Mouse (Mus musculus): Measurements from ENCODE around the gene Ino80e. TPM values are rescaled to one million over a fixed set of nuclear protein-coding genes. Genes with fewer than 3 reads are reported as not detected.
A peak's percentile ranks its signal among the peaks of the same experiment; 100 is the strongest.

Gene Ino80e
- polyA plus RNA-seq, 1 experiment from 2014 or later: 67.7 TPM

DNA sequence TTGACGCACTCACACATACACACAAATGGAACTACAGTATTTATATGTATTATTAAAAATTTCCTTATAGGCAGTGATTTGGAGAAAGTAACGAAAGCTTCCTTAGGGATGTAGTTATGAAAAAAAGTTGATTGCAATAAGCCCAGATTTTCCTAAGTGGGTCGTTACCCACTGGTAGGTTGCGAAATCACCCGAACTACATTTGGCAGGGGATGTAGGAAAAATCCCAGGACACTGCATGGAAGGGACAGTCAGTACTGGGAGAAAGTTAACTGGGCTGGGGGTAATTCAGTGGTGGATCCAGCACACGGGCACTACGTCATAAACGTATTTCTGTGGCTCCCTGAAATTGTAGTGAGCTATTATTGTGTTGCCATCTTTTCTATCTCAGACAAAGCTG, 45.7 kb downstream of the Ino80e start:
- TF ChIP-seq CTCF (IDR thresholded peaks at IDR 0.05): no peak
- no peak for ATAC-seq
- CTCF ChIA-PET: interaction anchor here (1.2 kb wide), 1 partner anchor 141 kb away, joined by 3 read pairs; no protein-coding TSS in a partner anchor
- H3K27me3 ChIP-seq: no peaks in the 10 kb centered on the region
- no peak for DNase-seq (ENCODE audit: low read depth, low spot score)
- POLR2A ChIA-PET: interaction anchor here (0.6 to 1.0 kb wide), 2 partner anchors 17 to 331 kb away, joined by 4 to 5 read pairs; no protein-coding TSS in a partner anchor
- in situ Hi-C loops (cut with MboI; ENCODE audit: low pct_unique_long_range_greater_than_20kb): no loop called here

- POLR2A ChIA-PET: no interaction called here
- CTCF ChIA-PET: no interaction called here
- in situ Hi-C loops (cut with MboI; ENCODE audit: low pct_unique_long_range_greater_than_20kb): no loop called here
- no peak for ATAC-seq
- DNase-seq (ENCODE audit: low read depth, low spot score): no peak
- no peak for TF ChIP-seq CTCF (IDR thresholded peaks at IDR 0.05)
- no peaks in the 10 kb centered on the region for H3K27me3 ChIP-seq
Measured at GRCm38 (mm10) chr7:126815726-126816222, 46.4 kb downstream of the Ino80e start.

GRCm38 (mm10) chr7:126809723-126810369, 52.3 kb downstream of the Ino80e start:
- no peaks in the 10 kb centered on the region for H3K27me3 ChIP-seq
- POLR2A ChIA-PET: interaction anchor here (0.8 kb wide), 1 partner anchor 13 kb away, joined by 3 read pairs; no protein-coding TSS in a partner anchor
- no peak for DNase-seq (ENCODE audit: low read depth, low spot score)
- TF ChIP-seq CTCF (IDR thresholded peaks at IDR 0.05): no peak
- CTCF ChIA-PET: interaction anchor here (0.8 to 1.4 kb wide), 3 partner anchors 12 to 301 kb away, joined by 3 to 6 read pairs (median 3); no protein-coding TSS in a partner anchor
- no peak for ATAC-seq
- in situ Hi-C loops (cut with MboI; ENCODE audit: low pct_unique_long_range_greater_than_20kb): no loop called here

DNA sequence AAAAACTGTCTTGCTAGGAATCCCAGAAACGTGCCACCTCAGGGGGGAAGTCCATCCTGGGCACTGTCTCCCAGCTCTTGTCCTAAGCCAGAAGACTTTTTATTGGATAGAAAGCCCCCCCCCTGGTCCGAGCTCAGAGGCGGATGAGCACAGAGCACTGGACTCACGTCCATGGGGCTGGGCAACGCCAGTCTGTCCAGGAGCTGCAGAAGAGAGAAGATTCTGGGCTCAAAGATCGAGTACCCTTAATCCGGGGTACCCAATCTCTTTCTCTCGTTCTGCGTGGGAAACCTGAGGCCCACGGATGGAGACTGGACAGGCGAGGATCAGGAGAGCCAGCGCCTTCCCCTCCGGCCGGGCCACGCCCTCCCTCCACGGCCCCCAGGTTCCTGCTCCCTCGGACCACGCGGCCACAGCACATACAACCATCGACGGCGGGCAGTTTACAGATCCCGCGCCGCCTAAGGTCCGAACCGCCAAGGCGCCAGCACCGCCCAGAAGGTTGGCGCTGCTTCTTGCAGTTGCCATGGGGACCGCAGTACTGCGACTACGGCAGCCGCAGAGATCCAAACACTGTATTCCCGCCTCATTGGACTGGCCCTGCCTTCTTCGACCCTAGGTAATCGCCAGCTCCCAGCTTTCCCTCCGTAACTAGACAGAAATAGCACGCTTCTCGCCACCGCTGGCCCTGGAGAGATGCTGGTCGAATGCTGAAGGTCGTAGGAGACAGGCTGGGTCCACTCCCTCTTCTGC, 53.3 kb downstream of the Ino80e start:
- in situ Hi-C loops (cut with MboI; ENCODE audit: low pct_unique_long_range_greater_than_20kb): no loop called here
- no peak for TF ChIP-seq CTCF (IDR thresholded peaks at IDR 0.05)
- peak; percentile 83 for ATAC-seq
- H3K27me3 ChIP-seq: no peaks in the 10 kb centered on the region
- CTCF ChIA-PET: no interaction called here
- no peak for DNase-seq (ENCODE audit: low read depth, low spot score)
- POLR2A ChIA-PET: interaction anchor here (0.6 kb wide), 1 partner anchor 72 kb away, joined by 3 read pairs; no protein-coding TSS in a partner anchor

DNA sequence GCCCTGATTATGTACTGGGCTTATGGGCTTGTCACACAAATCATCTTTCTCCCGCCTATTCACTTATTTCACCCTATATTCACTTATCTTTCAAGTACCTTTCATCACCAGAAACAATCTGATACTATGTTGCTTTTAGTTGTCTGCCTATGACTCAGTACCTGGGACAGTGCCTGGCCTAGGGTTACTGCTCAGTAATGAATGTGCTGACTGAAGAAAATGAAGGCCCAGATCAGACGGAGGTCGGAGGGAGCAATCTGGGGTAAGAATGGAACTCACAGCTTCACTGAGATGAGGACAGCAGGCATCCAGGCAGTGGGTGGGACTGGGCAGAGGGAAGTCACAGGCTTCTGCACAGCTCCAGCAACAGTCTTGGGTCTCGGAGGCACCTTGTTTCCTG, 54.8 kb downstream of the Ino80e start:
- in situ Hi-C loops (cut with MboI; ENCODE audit: low pct_unique_long_range_greater_than_20kb): no loop called here
- POLR2A ChIA-PET: interaction anchor here (0.6 kb wide), 1 partner anchor 13 kb away, joined by 3 read pairs; no protein-coding TSS in a partner anchor

DNA sequence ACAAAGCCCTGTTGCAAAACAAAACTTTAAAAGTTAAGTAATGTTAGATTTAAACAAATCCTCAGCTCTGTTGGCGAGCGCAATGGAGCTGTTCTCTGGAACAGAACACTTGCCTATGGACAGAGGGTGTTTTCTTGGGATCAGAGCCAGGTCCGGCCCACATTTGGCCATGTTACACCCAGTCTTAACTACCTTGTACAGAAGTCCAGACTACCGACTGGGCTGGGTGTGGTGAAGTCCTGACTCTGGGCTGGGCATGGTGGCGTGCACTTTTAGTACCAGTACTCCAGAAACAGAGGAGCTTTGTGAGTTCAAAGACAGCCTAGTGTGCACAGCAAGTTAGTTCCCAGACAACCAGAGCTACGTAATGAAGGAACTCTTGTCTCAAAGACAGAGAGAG, 55.2 kb downstream of the Ino80e start:
- no peak for DNase-seq (ENCODE audit: low read depth, low spot score)
- no peaks in the 10 kb centered on the region for H3K27me3 ChIP-seq
- POLR2A ChIA-PET: interaction anchor here (0.6 kb wide), 1 partner anchor 13 kb away, joined by 3 read pairs; no protein-coding TSS in a partner anchor
- in situ Hi-C loops (cut with MboI; ENCODE audit: low pct_unique_long_range_greater_than_20kb): no loop called here
- CTCF ChIA-PET: no interaction called here
- TF ChIP-seq CTCF (IDR thresholded peaks at IDR 0.05): no peak
- no peak for ATAC-seq

More for the DNA sequence above, 54.8 kb downstream of the Ino80e start:
- CTCF ChIA-PET: no interaction called here
- no peak for TF ChIP-seq CTCF (IDR thresholded peaks at IDR 0.05)
- no peaks in the 10 kb centered on the region for H3K27me3 ChIP-seq
- DNase-seq (ENCODE audit: low read depth, low spot score): no peak
- ATAC-seq: no peak

DNA sequence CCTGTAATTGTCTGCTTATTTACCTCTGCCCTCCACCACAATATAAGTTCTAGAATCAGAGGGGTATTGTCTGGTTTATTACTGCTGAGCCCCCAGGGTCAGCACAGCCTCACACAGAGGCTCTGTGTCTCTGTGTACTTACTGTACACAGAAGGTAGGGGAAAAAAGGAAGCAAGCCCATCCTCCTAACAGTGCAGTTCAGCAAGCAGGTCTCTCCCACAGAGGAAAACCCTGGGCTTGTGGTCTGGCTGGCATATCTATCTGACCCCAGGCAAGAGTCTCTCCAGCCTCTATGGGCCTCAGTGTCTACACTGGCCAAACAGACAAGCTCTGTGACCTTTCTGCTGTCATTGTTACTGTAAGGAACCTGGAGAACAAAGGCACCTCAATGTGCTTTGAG, 58.4 kb downstream of the Ino80e start:
- in situ Hi-C loops (cut with MboI; ENCODE audit: low pct_unique_long_range_greater_than_20kb): no loop called here
- ChIA-PET POLR2A (no interaction called here), CTCF (no interaction called here)
- no peaks in the 10 kb centered on the region for H3K27me3 ChIP-seq
- DNase-seq (ENCODE audit: low read depth, low spot score) (no peak), ATAC-seq (no peak)
- no peak for TF ChIP-seq CTCF (IDR thresholded peaks at IDR 0.05)

DNA sequence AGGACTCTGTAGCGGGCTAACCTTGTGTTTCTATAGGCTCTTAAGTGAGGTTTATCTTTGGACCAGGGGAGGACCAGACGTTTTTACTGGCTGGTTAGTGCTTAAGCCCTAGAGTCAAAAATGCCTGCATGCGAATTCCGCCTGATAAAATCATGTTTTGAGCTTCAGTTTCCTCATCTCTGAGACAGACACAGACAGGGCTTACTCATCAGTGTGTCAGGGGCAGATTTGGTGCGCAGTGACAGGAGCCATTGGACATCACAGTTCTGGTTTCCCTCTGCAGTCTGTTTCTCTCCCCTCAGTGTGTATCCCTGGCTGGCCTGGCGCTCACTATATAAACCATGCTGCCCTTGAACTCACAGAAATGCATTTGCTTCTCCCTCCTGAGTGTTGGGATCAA, 59.0 kb downstream of the Ino80e start:
- ChIA-PET CTCF (no interaction called here), POLR2A (no interaction called here)
- DNase-seq (ENCODE audit: low read depth, low spot score): no peak
- ATAC-seq: no peak
- no peaks in the 10 kb centered on the region for H3K27me3 ChIP-seq
- TF ChIP-seq CTCF (IDR thresholded peaks at IDR 0.05): no peak
- in situ Hi-C loops (cut with MboI; ENCODE audit: low pct_unique_long_range_greater_than_20kb): no loop called here

GRCm38 (mm10) chr7:126802134-126802889, 59.9 kb downstream of the Ino80e start:
- no peaks in the 10 kb centered on the region for H3K27me3 ChIP-seq
- POLR2A ChIA-PET: interaction anchor here (0.9 kb wide), 1 partner anchor 9 kb away, joined by 3 read pairs; no protein-coding TSS in a partner anchor
- CTCF ChIA-PET: no interaction called here
- ATAC-seq (no peak), DNase-seq (ENCODE audit: low read depth, low spot score) (no peak)
- in situ Hi-C loops (cut with MboI; ENCODE audit: low pct_unique_long_range_greater_than_20kb): no loop called here
- TF ChIP-seq CTCF (IDR thresholded peaks at IDR 0.05): no peak

DNA sequence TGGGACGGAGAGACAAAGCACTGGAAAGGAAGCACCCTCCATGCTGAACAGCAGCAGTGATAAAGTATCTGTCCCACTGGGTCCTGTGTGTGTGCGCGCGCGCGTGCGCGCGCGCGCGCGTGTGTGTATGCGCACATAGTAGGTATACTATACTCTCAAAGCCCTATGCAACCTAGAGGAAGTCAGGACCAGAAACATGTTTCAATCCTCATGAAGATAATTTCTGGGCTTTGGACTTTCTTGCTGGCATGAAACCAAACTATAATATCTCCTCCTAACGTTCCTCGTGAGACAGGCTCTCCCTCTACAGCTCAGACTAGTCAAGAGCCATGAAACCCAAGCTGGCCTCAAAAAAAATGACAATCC, 61.1 kb downstream of the Ino80e start:
- in situ Hi-C loops (cut with MboI; ENCODE audit: low pct_unique_long_range_greater_than_20kb): no loop called here
- ChIA-PET CTCF (no interaction called here), POLR2A (interaction anchor here (1.3 kb wide), 1 partner anchor 11 kb away, joined by 3 read pairs; no protein-coding TSS in a partner anchor)
- ATAC-seq (no peak), DNase-seq (ENCODE audit: low read depth, low spot score) (no peak)
- no peak for TF ChIP-seq CTCF (IDR thresholded peaks at IDR 0.05)
- no peaks in the 10 kb centered on the region for H3K27me3 ChIP-seq

Other genes with a start within 250 kb of the Ino80e start
- 138 TPM for gene Nupr1, start 231.5 kb downstream of the Ino80e start, polyA plus RNA-seq (2021)
- 21.1 TPM for gene Sgf29, start 213.1 kb downstream of the Ino80e start, polyA plus RNA-seq (2021)
- 0.62 TPM for gene Sult1a1, start 185.9 kb downstream of the Ino80e start, polyA plus RNA-seq (2021)
- gene Bola2, start 167.0 kb downstream of the Ino80e start, polyA plus RNA-seq (2021): 102 TPM
- 14.8 TPM for gene Slx1b, start 166.6 kb downstream of the Ino80e start, polyA plus RNA-seq (2021)
- 1.3 TPM for gene Coro1a, start 154.6 kb downstream of the Ino80e start, polyA plus RNA-seq (2021)
- 122 TPM for gene Mapk3, start 102.8 kb downstream of the Ino80e start, polyA plus RNA-seq (2021)
- gene Gdpd3, start 96.0 kb downstream of the Ino80e start, polyA plus RNA-seq (2021): 3.0 TPM
- 109 TPM for gene Ypel3, start 85.4 kb downstream of the Ino80e start, polyA plus RNA-seq (2021)
- gene Tbx6, start 80.9 kb downstream of the Ino80e start, polyA plus RNA-seq (2021): 0.49 TPM
- 94.3 TPM for gene Ppp4c, start 69.9 kb downstream of the Ino80e start, polyA plus RNA-seq (2021)
- gene Fam57b, start 64.7 kb downstream of the Ino80e start, polyA plus RNA-seq (2021): 1.3 TPM
- gene 4930451I11Rik, start 30.7 kb downstream of the Ino80e start, polyA plus RNA-seq (2021): not detected
- gene Doc2a, start 15.0 kb downstream of the Ino80e start, polyA plus RNA-seq (2021): not detected
- gene Hirip3, start 405 bp downstream of the Ino80e start, polyA plus RNA-seq (2021): 58.5 TPM
- 66.0 TPM for gene Taok2, start 22.3 kb upstream of the Ino80e start, polyA plus RNA-seq (2021)
- gene Tmem219, start 60.5 kb upstream of the Ino80e start, polyA plus RNA-seq (2021): 48.0 TPM
- gene Kctd13, start 66.5 kb upstream of the Ino80e start, polyA plus RNA-seq (2021): 14.0 TPM
- not detected for gene Asphd1, start 87.2 kb upstream of the Ino80e start, polyA plus RNA-seq (2021)
- 0.08 TPM for gene Sez6l2, start 88.2 kb upstream of the Ino80e start, polyA plus RNA-seq (2021)
- 143 TPM for gene Cdipt, start 113.5 kb upstream of the Ino80e start, polyA plus RNA-seq (2021)
- 1.3 TPM for gene Cdiptos, start 113.7 kb upstream of the Ino80e start, polyA plus RNA-seq (2021)
- gene Mvp, start 152.2 kb upstream of the Ino80e start, polyA plus RNA-seq (2021): 104 TPM
- 0.33 TPM for gene Pagr1b, start 154.1 kb upstream of the Ino80e start, polyA plus RNA-seq (2021)
- 17.5 TPM for gene Pagr1a, start 155.0 kb upstream of the Ino80e start, polyA plus RNA-seq (2021)
- 39.5 TPM for gene Gm42742, start 158.7 kb upstream of the Ino80e start, polyA plus RNA-seq (2021)
- gene Prrt2, start 158.8 kb upstream of the Ino80e start, polyA plus RNA-seq (2021): 0.36 TPM
- 139 TPM for gene Maz, start 164.7 kb upstream of the Ino80e start, polyA plus RNA-seq (2021)
- gene Kif22, start 180.1 kb upstream of the Ino80e start, polyA plus RNA-seq (2021): 47.3 TPM
- not detected for gene Zg16, start 225.0 kb upstream of the Ino80e start, polyA plus RNA-seq (2021)
- 0.71 TPM for gene AI467606, start 229.0 kb upstream of the Ino80e start, polyA plus RNA-seq (2021)